Mouse (Mus musculus): ENCODE data around the gene Carns1. TPM values are rescaled to one million over a fixed set of nuclear protein-coding genes. Genes with fewer than 3 reads are reported as not detected.

The Carns1 gene
- polyA plus RNA-seq, 1 experiment from 2014 or later = 2.6 TPM

DNA sequence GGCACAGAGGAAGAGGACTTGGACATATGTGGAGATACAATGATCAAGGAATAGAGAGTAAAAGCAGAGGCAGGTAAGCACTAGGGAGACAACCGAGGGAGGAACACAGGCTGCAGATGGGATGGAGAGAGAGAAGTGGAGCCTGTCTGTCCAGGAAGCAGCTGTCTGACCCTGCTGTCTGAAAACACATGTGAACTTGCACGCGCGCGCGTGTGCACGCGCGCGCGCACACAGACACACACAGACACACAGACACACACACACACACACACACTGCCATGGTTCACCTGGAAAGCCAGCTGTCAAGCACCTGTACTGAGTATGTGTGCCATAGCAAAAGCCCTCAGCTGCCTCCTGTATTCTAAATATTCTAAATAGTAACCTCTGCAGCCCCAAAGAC lies 43.0 kb upstream of the Carns1 start:
- Histone ChIP-seq H3K27me3 (replicated peaks; ENCODE audit: insufficient read depth, low read length) (no peaks in the 10 kb centered on the region), H3K4me3 (ENCODE audit: low read depth, low read length) (no peak overlapping the region), H3K4me1 (ENCODE audit: insufficient read depth, low read depth, low read length) (peaks cover 36% of the 10 kb centered on the region), H3K9ac (replicated peaks; ENCODE audit: low read depth) (no peak overlapping the region), H3K9me3 (ENCODE audit: low read length) (no peaks in the 10 kb centered on the region), H3K4me2 (replicated peaks; ENCODE audit: low read depth, low read length) (no peak overlapping the region), H3K27ac (ENCODE audit: low read length) (no peak overlapping the region), H3K36me3 (ENCODE audit: insufficient read depth, low read length) (no peaks in the 10 kb centered on the region)
- WGBS = 88% methylated on average over 11 of the region's 11 CpGs
- DNase-seq (ENCODE audit: low spot score) (no peak), ATAC-seq (no peak)
- TF ChIP-seq EP300 (IDR thresholded peaks at IDR 0.05) (no peak), CTCF (IDR thresholded peaks at IDR 0.05) (no peak)

DNA sequence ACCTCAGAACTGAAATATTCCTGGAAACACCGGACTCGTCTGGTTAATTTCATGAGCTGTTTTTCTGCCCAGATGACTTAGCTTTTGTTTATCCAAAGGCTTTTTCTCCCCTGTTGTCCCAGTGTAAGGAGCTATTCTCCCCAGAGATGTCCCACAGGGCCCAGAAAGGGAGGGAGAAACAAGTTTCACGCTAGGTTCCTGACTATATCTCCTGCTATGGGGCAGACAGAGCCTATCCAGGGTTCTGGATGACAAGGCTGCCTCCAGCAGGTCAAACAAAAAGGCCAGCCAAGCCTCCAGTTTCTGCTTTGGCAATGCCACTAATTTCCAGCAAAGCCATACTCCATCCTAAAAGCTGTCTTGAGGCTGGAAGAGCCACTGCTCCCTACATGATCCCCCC lies 42.6 kb upstream of the Carns1 start:
- 50% methylated on average over 3 of the region's 3 CpGs for WGBS
- H3K27ac ChIP-seq (ENCODE audit: low read length) = no peak overlapping the region

DNA sequence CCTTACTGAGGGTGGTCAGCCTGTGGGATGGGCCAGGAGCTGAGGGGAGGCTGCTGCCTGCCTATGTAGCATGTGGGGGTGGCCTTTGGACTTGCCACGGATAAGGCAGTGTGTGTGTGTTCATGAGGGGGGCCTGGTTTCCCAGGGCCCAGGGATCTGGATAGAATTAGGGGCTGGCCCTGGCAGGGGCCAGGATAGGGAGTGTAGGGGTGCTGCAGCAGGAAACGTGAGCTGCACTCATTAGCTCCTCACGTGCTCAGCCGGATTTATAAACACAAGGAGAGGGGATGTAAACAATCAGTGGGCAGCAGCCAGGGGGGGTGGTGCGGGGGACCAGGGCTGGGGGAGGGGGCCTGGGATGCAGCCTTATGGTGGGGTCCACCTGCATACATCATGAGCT lies 41.9 kb upstream of the Carns1 start:
- WGBS = 16% methylated on average over 5 of the region's 5 CpGs
- peak overlapping the region; percentile 99 for H3K4me2 ChIP-seq (replicated peaks; ENCODE audit: low read depth, low read length)
- ATAC-seq = no peak
- TF ChIP-seq CTCF (IDR thresholded peaks at IDR 0.05) = no peak
- TF ChIP-seq EP300 (IDR thresholded peaks at IDR 0.05) = 0 out of 2 replicates have a peak, but pooled peaks have one; percentile 20
- H3K9me3 ChIP-seq (ENCODE audit: low read length) = no peaks in the 10 kb centered on the region
- no peaks in the 10 kb centered on the region for H3K36me3 ChIP-seq (ENCODE audit: insufficient read depth, low read length)
- H3K27me3 ChIP-seq (replicated peaks; ENCODE audit: insufficient read depth, low read length) = no peaks in the 10 kb centered on the region
- H3K4me1 ChIP-seq (ENCODE audit: insufficient read depth, low read depth, low read length) = peaks cover 40% of the 10 kb centered on the region
- DNase-seq (ENCODE audit: low spot score) = no peak
- no peak overlapping the region for H3K4me3 ChIP-seq (ENCODE audit: low read depth, low read length)
- H3K9ac ChIP-seq (replicated peaks; ENCODE audit: low read depth) = no peak overlapping the region
- no peak overlapping the region for H3K27ac ChIP-seq (ENCODE audit: low read length)

More for the DNA sequence above, 42.6 kb upstream of the Carns1 start:
- no peaks in the 10 kb centered on the region for H3K36me3 ChIP-seq (ENCODE audit: insufficient read depth, low read length)
- no peak overlapping the region for H3K9ac ChIP-seq (replicated peaks; ENCODE audit: low read depth)
- no peak overlapping the region for H3K4me3 ChIP-seq (ENCODE audit: low read depth, low read length)
- H3K27me3 ChIP-seq (replicated peaks; ENCODE audit: insufficient read depth, low read length) = no peaks in the 10 kb centered on the region
- no peak overlapping the region for H3K4me2 ChIP-seq (replicated peaks; ENCODE audit: low read depth, low read length)
- ATAC-seq = no peak
- TF ChIP-seq CTCF (IDR thresholded peaks at IDR 0.05) (no peak), EP300 (IDR thresholded peaks at IDR 0.05) (no peak)
- H3K4me1 ChIP-seq (ENCODE audit: insufficient read depth, low read depth, low read length) = peaks cover 40% of the 10 kb centered on the region
- DNase-seq (ENCODE audit: low spot score) = no peak
- H3K9me3 ChIP-seq (ENCODE audit: low read length) = no peaks in the 10 kb centered on the region

DNA sequence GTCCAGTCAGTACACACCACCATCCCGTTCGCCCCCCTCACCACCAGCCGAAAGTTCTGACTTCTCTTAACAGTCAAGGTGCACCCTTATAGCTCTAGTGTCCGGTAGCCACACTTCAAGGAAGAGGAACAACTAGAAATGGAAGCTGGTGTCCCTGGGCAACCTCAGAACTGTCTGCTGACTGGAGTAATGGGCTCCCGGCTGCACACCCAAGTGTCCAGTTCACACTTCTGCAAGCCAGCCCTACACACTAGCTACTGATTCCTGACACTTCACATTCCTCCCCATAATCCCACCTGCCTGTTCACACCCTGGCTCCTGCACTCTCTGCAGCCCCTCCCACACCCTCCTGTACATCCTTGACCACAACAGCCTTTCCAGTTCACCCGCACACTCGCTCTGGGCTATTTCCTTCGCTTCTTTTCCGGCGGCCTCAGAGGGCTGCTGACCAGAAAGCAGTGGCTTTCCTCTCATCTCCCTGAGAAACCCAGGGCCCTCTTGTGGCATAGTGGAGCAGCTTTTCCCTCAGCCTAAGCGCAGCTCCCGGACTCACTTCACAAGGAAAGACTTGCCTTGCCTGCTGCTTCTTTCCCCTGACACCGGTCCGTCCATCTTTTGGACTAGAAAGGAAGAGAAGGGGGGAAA lies 40.9 kb upstream of the Carns1 start:
- H3K9ac ChIP-seq (replicated peaks; ENCODE audit: low read depth) = no peak overlapping the region; the same call in 1 of the 2 replicates
- DNase-seq (ENCODE audit: low spot score) (peak; percentile 67), ATAC-seq (0 out of 2 replicates have a peak, but pooled peaks have one; percentile 1)
- H3K27ac ChIP-seq (ENCODE audit: low read length) = 0 out of 2 replicates have a peak overlapping the region, but pooled peaks have one; percentile 5
- H3K4me3 ChIP-seq (ENCODE audit: low read depth, low read length) = peak overlapping the region; percentile 79; the same call in 1 of the 2 replicates
- H3K4me2 ChIP-seq (replicated peaks; ENCODE audit: low read depth, low read length) = peak overlapping the region; percentile 99
- H3K36me3 ChIP-seq (ENCODE audit: insufficient read depth, low read length) = no peaks in the 10 kb centered on the region
- WGBS = 10% methylated on average over 14 of the region's 14 CpGs
- H3K27me3 ChIP-seq (replicated peaks; ENCODE audit: insufficient read depth, low read length) = no peaks in the 10 kb centered on the region
- no peaks in the 10 kb centered on the region for H3K9me3 ChIP-seq (ENCODE audit: low read length)
- H3K4me1 ChIP-seq (ENCODE audit: insufficient read depth, low read depth, low read length) = peaks cover 32% of the 10 kb centered on the region
- TF ChIP-seq EP300 (IDR thresholded peaks at IDR 0.05) (no peak), CTCF (IDR thresholded peaks at IDR 0.05) (peak; percentile 69)

DNA sequence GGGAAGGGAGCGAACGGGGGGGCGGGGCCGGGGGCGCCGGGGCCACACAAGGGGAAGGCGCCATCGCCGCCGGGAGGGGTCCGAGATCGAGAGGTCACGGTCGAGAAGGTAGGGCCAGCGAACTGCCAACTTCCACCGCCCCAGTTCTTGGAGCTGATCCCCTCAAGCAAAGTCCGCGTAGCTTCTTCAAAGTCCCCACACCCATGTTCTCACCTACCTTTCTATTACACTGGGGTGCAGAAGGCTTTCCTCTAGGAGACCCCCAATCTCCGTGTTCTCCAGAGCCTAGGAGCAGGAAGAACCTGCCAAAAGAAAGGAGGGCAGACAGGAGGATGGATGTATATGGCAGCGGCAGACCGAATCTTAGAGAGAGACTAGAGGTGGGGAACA lies 40.2 kb upstream of the Carns1 start:
- ATAC-seq (no peak), DNase-seq (ENCODE audit: low spot score) (no peak)
- TF ChIP-seq CTCF (IDR thresholded peaks at IDR 0.05) (no peak), EP300 (IDR thresholded peaks at IDR 0.05) (no peak)
- Histone ChIP-seq H3K9ac (replicated peaks; ENCODE audit: low read depth) (peak overlapping the region; percentile 90), H3K4me3 (ENCODE audit: low read depth, low read length) (peak overlapping the region; percentile 79), H3K36me3 (ENCODE audit: insufficient read depth, low read length) (no peaks in the 10 kb centered on the region), H3K9me3 (ENCODE audit: low read length) (no peaks in the 10 kb centered on the region), H3K4me2 (replicated peaks; ENCODE audit: low read depth, low read length) (peak overlapping the region; percentile 99), H3K27ac (ENCODE audit: low read length) (peak overlapping the region; percentile 90), H3K27me3 (replicated peaks; ENCODE audit: insufficient read depth, low read length) (no peaks in the 10 kb centered on the region), H3K4me1 (ENCODE audit: insufficient read depth, low read depth, low read length) (peaks cover 28% of the 10 kb centered on the region)
- 2% methylated on average over 14 of the region's 21 CpGs for WGBS

DNA sequence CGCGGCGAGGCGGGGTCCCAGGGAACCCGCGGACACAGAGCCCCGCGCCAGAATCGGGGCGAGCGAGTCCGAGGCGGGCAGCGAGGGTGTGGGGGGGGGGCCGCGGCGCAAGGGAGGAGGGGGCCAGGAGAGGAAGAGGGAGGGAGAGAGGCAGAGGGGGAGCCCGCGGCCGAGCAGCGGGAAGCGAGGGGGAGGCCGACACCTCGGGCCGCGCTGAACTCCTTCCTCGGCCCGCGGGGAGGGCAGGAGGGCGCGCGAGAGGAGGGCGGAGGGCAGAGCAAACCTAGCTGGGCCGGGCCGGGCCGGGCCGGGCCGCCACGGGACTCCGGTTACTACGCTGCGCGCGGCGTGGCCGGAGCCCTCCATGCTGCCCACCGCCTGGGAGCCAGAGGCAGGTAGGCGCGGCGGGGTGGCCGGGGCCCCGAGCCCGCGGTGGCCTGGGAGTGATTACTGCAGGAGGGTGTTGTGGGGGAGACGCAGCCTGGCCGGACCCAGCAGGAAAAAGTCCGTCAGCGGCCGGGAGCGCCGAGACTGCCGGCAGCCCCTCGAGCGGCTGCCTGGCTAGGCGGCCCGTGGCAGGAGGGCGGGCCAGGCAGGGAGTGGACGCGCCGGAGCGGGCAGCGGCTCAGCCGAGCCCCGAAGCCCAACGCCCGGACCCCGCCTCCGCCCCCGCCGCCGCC lies 39.6 kb upstream of the Carns1 start:
- peaks cover 23% of the 10 kb centered on the region for H3K4me1 ChIP-seq (ENCODE audit: insufficient read depth, low read depth, low read length)

More for the DNA sequence above, 39.6 kb upstream of the Carns1 start:
- Histone ChIP-seq H3K4me2 (replicated peaks; ENCODE audit: low read depth, low read length) (peak overlapping the region; percentile 99), H3K9ac (replicated peaks; ENCODE audit: low read depth) (peak overlapping the region; percentile 90), H3K27ac (ENCODE audit: low read length) (peak overlapping the region; percentile 90), H3K9me3 (ENCODE audit: low read length) (no peaks in the 10 kb centered on the region), H3K4me3 (ENCODE audit: low read depth, low read length) (peak overlapping the region; percentile 79), H3K36me3 (ENCODE audit: insufficient read depth, low read length) (no peaks in the 10 kb centered on the region), H3K27me3 (replicated peaks; ENCODE audit: insufficient read depth, low read length) (no peaks in the 10 kb centered on the region)
- WGBS = 1% methylated on average over 21 of the region's 81 CpGs
- TF ChIP-seq EP300 (IDR thresholded peaks at IDR 0.05) (no peak), CTCF (IDR thresholded peaks at IDR 0.05) (no peak)
- peak; percentile 51 for ATAC-seq
- DNase-seq (ENCODE audit: low spot score) = peak; percentile 71
